Mouse (Mus musculus): ENCODE data around the gene Crygn.

The Crygn gene

GRCm38 (mm10) chr5:24701271-24701670 lies 56.5 kb downstream of the Crygn start:
- DNase-seq = no peak
